Mouse (Mus musculus) kidney, postnatal 36 days (tissue): Measurements from ENCODE around the gene Bmp2.

Experiments used
- DNase-seq, 2 experiments: peaks; one replicate each; pipeline ENCODE4 v3.0.0; 2021 to 2022; ENCODE audit warnings: mixed read lengths in 2 of 2

Bmp2 gene

DNA sequence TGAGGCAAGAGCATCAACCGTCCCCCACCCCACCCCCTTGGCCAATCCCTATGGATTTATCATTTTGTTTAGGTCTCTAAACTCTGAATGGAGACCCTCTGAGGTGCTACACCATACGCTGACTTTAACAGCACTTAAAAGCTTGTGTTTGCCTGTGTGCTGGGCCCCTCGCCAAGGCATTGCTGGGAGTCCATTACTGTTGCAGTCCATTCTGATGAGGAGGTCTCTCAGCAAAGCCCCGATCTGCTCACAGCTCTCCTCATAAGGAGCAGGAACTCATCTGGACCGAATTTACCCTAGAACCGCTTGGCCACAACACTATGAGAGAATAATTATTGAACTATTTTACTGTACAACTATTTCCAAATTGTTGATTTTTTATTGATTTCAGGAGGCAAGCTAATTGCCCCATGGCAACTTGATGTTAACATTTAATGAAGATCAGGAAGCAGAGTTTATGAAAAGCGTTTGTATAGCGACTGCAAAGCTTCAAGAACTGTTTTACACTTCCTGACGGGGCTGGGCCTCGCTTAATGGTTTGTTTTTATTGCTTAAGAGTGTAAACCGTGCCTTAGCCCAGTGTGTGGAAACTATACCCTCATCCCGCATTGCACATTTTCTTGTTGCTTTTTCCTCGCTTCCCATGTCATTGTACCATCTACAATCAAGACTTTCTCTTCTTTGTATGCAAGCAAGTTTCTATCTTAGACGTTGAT lies 14.2 kb downstream of the Bmp2 start:
- DNase-seq, result no peak

DNA sequence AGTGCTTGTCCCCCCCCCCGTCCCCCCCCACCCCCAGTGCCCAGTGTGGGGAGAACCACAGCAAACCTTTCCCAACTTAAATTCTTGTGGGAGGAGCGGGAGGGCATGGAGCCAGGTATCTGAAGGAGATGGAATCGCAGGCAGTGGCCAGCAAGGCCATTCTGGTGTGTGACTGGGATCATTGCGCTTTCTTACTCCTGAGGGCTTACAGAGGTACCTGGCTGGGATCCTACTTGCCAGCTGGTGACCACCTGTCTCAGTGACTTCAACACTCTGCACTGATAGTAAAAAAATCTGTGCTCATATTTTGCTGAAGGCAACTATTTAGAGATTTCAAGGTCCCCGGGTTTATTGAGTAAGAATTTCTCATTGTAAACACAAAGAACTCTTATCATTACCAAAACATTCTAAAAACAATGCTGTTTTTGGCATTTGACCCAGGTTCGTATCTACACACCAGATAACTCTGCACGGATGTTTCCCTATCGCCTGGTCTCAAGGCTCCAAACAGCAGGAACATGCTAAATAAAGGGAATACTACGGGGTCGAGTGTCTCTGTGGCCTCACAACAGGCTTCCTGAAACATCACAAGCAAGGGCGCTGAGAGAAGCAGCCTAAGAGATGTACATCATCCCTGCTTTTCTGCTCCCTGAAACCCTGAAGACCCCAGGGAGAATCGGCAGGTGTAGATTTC lies 39.8 kb downstream of the Bmp2 start:
- DNase-seq, result no peak
